Mouse (Mus musculus): ENCODE measurements around the gene Fam217a.
A peak's percentile ranks its signal among the peaks of the same experiment; 100 is the strongest.
"Not testable (repeated sequence)": the region's sequence is repeated elsewhere in the genome, so short reads cannot be mapped to it uniquely, and the experiment has no call there.

Fam217a gene

GRCm38 (mm10) chr13:34924210-34924609 lies at the start of gene Fam217a, which contains the start of gene 4933417A18Rik:
Gene Fam217a (minus strand): TSS chr13:34924310.
Gene 4933417A18Rik (plus strand): TSS chr13:34924409.
- DNase-seq (ENCODE audit: low spot score in 2 of 2), result no peak

GRCm38 (mm10) chr13:34973770-34974169 lies 49.7 kb upstream of the Fam217a start:
- no peak for DNase-seq (ENCODE audit: low spot score in 2 of 2)

- DNase-seq (ENCODE audit: low spot score in 2 of 2), result no peak
These were observed 49.0 kb upstream of the Fam217a start for GRCm38 (mm10) chr13:34973149-34973548.

- DNase-seq (ENCODE audit: low spot score in 2 of 2), result not testable (repeated sequence)
These were observed 48.3 kb upstream of the Fam217a start for GRCm38 (mm10) chr13:34972456-34972855.

GRCm38 (mm10) chr13:34965647-34966046 lies 41.5 kb upstream of the Fam217a start:
- not testable (repeated sequence) for DNase-seq (ENCODE audit: low spot score in 2 of 2)

- DNase-seq (ENCODE audit: low spot score in 2 of 2), result no peak
These were observed 40.8 kb upstream of the Fam217a start for GRCm38 (mm10) chr13:34964866-34965265.

- no peak for DNase-seq (ENCODE audit: low spot score in 2 of 2)
These were observed 40.3 kb upstream of the Fam217a start for GRCm38 (mm10) chr13:34964419-34964818.

GRCm38 (mm10) chr13:34963511-34964397 lies 39.6 kb upstream of the Fam217a start, which contains the start of gene Eci3:
Gene Eci3 (minus strand): TSS chr13:34963810.
- DNase-seq (ENCODE audit: low spot score in 2 of 2), result no peak

GRCm38 (mm10) chr13:34960996-34961770 lies 37.1 kb upstream of the Fam217a start:
- DNase-seq (ENCODE audit: low spot score in 2 of 2), result no peak

- not testable (repeated sequence) for DNase-seq (ENCODE audit: low spot score in 2 of 2)
These were observed 34.0 kb upstream of the Fam217a start for GRCm38 (mm10) chr13:34958158-34958557.

GRCm38 (mm10) chr13:34956901-34957300 lies 32.8 kb upstream of the Fam217a start:
- no peak for DNase-seq (ENCODE audit: low spot score in 2 of 2)

- DNase-seq (ENCODE audit: low spot score in 2 of 2), result not testable (repeated sequence)
These were observed 27.3 kb upstream of the Fam217a start for GRCm38 (mm10) chr13:34951437-34951836.

GRCm38 (mm10) chr13:34942370-34942769 lies 18.3 kb upstream of the Fam217a start:
- no peak for DNase-seq (ENCODE audit: low spot score in 2 of 2)

- no peak for DNase-seq (ENCODE audit: low spot score in 2 of 2)
These were observed 11.0 kb upstream of the Fam217a start for GRCm38 (mm10) chr13:34934931-34935644.

- no peak for DNase-seq (ENCODE audit: low spot score in 2 of 2)
These were observed 7.5 kb downstream of the Fam217a start for GRCm38 (mm10) chr13:34916520-34917167.

- DNase-seq (ENCODE audit: low spot score in 2 of 2), result peak; percentile 6 to 9
These were observed 9.5 kb downstream of the Fam217a start for GRCm38 (mm10) chr13:34914614-34915013.

- no peak for DNase-seq (ENCODE audit: low spot score in 2 of 2)
These were observed 31.2 kb downstream of the Fam217a start for GRCm38 (mm10) chr13:34892871-34893270.

GRCm38 (mm10) chr13:34876481-34876880 lies 47.6 kb downstream of the Fam217a start:
- DNase-seq (ENCODE audit: low spot score in 2 of 2), result no peak

- DNase-seq (ENCODE audit: low spot score in 2 of 2), result peak; percentile 58 to 65
These were observed 48.2 kb downstream of the Fam217a start for GRCm38 (mm10) chr13:34875741-34876445.

- DNase-seq (ENCODE audit: low spot score in 2 of 2), result peak; percentile 82 to 86
These were observed 48.9 kb downstream of the Fam217a start, which contains the start of gene Prpf4b for GRCm38 (mm10) chr13:34875166-34875710. Gene Prpf4b (plus strand): TSS chr13:34875302.

Measured in natural killer cell, adult 2 months (primary cell).